Mouse (Mus musculus) heart, embryonic 15.5 days (tissue): ENCODE data around the gene Lsm2. TPM values are rescaled to one million over a fixed set of nuclear protein-coding genes. Genes with fewer than 3 reads are reported as not detected.
"Not testable (repeated sequence)": the region's sequence is repeated elsewhere in the genome, so short reads cannot be mapped to it uniquely, and the experiment has no call there.

Experiments used
- ATAC-seq: fragments of 200-750 bp; cut with Nextera tagmentation; replicated peaks from 2 replicates; pipeline ENCODE4 v1.8.0; 2017; ENCODE audit warnings: low read depth, moderate TSS enrichment; ENCODE audit not compliant: insufficient number of reproducible peaks, insufficient read depth, low FRiP score
- H3K27ac ChIP-seq: fragments of 300-500 bp; sonication (generic); 2 replicates; pipeline ENCODE4 v1.5.1; 2015; ENCODE audit warnings: mild to moderate bottlenecking, inconsistent platforms
- H3K27me3 ChIP-seq: fragments of 300-500 bp; sonication (generic); 2 replicates; pipeline ENCODE4 v1.6.1; 2015; ENCODE audit warnings: inconsistent platforms
- H3K36me3 ChIP-seq: fragments of 300-500 bp; sonication (generic); 2 replicates; pipeline ENCODE4 v1.6.1; 2015; ENCODE audit warnings: mild to moderate bottlenecking, inconsistent platforms
- H3K4me1 ChIP-seq: fragments of 300-500 bp; sonication (generic); replicated peaks from 2 replicates; pipeline ENCODE4 v1.6.1; 2015; ENCODE audit warnings: inconsistent platforms
- H3K4me2 ChIP-seq: fragments of 300-500 bp; sonication (generic); 2 replicates; pipeline ENCODE4 v1.6.1; 2015; ENCODE audit warnings: inconsistent platforms, mild to moderate bottlenecking, moderate library complexity
- H3K4me3 ChIP-seq: fragments of 300-500 bp; sonication (generic); 2 replicates; pipeline ENCODE4 v1.5.1; 2015; ENCODE audit warnings: mild to moderate bottlenecking, inconsistent platforms
- H3K9ac ChIP-seq: fragments of 300-500 bp; sonication (generic); 2 replicates; pipeline ENCODE4 v1.6.1; 2015; ENCODE audit warnings: mild to moderate bottlenecking, inconsistent platforms
- H3K9me3 ChIP-seq: fragments of 300-500 bp; sonication (generic); replicated peaks from 2 replicates; pipeline ENCODE4 v1.6.1; 2016; ENCODE audit warnings: inconsistent platforms
- WGBS: fragments of 180-500 bp; shearing (Covaris S2); methylation state at CpG from one replicate; pipeline ENCODE4 v1.1.7; 2015; ENCODE audit warnings: mixed read lengths; 5-methylcytosine and 5-hydroxymethylcytosine counted together
- polyA plus RNA-seq: library from polyadenylated mRNA; unstranded; fragments of >200 nt; fragmentation: Nextera tagmentation; extraction: Ambion mirVana; gene quantifications from 2 replicates; pipeline ENCODE4 v1.2.1, GENCODE M21; 2015

Gene Lsm2
- polyA plus RNA-seq, 1 experiment from 2014 or later, result 116 TPM

GRCm38 (mm10) chr17:34970850-34971249, 10.8 kb upstream of the Lsm2 start:
- H3K4me1 ChIP-seq, H3K9me3 ChIP-seq, H3K9ac ChIP-seq, H3K36me3 ChIP-seq, H3K4me3 ChIP-seq, H3K27ac ChIP-seq, ATAC-seq, H3K4me2 ChIP-seq: not testable (repeated sequence)
- WGBS, result 34% methylated on average over 26 of the region's 37 CpGs
- peaks cover 23% of the 10 kb centered on the region for H3K27me3 ChIP-seq

DNA sequence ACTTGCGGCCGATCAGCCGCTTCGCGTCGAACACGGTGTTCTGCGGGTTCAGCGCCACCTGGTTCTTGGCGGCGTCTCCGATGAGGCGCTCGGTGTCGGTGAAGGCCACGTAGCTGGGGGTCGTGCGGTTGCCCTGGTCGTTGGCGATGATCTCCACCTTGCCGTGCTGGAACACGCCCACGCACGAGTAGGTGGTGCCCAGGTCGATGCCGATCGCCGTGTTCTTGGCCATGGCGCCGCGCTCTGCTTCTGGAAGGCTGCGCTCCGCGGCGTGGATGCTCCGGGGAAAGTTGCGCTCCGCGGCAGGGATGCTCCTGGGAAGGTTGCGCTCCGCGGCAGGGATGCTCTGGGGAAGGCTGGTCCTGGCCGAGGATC, 10.0 kb upstream of the Lsm2 start:
- Histone ChIP-seq H3K4me3 (peak overlapping the region; percentile 54), H3K4me2 (peak overlapping the region; percentile 80), H3K27me3 (peaks cover 23% of the 10 kb centered on the region)
- not testable (repeated sequence) for H3K9me3 ChIP-seq, H3K27ac ChIP-seq, ATAC-seq, H3K4me1 ChIP-seq, H3K36me3 ChIP-seq, H3K9ac ChIP-seq
- under 1% methylated on average over 18 of the region's 43 CpGs for WGBS

- peak within 1 kb of the TSS; percentile 80 for H3K4me2 ChIP-seq
- WGBS, result under 1% methylated on average over 33 of the region's 33 CpGs
- peaks cover 23% of the 10 kb centered on the region for H3K27me3 ChIP-seq
- peak within 1 kb of the TSS; percentile 54 for H3K4me3 ChIP-seq
- ATAC-seq, result peak; percentile 92
- H3K36me3 ChIP-seq, H3K9me3 ChIP-seq, H3K4me1 ChIP-seq: not testable (repeated sequence)
- H3K9ac ChIP-seq, result peak within 1 kb of the TSS; percentile 36; the same call in 1 of the 2 replicates
- peak within 1 kb of the TSS; percentile 79 for H3K27ac ChIP-seq
Observed at GRCm38 (mm10) chr17:34972069-34972749, 9.5 kb upstream of the Lsm2 start, which contains the start of the genes Hspa1a and Hspa1l. TSS of gene Hspa1a (minus strand) at chr17:34972156. TSS of gene Hspa1l (plus strand) at chr17:34972703.

DNA sequence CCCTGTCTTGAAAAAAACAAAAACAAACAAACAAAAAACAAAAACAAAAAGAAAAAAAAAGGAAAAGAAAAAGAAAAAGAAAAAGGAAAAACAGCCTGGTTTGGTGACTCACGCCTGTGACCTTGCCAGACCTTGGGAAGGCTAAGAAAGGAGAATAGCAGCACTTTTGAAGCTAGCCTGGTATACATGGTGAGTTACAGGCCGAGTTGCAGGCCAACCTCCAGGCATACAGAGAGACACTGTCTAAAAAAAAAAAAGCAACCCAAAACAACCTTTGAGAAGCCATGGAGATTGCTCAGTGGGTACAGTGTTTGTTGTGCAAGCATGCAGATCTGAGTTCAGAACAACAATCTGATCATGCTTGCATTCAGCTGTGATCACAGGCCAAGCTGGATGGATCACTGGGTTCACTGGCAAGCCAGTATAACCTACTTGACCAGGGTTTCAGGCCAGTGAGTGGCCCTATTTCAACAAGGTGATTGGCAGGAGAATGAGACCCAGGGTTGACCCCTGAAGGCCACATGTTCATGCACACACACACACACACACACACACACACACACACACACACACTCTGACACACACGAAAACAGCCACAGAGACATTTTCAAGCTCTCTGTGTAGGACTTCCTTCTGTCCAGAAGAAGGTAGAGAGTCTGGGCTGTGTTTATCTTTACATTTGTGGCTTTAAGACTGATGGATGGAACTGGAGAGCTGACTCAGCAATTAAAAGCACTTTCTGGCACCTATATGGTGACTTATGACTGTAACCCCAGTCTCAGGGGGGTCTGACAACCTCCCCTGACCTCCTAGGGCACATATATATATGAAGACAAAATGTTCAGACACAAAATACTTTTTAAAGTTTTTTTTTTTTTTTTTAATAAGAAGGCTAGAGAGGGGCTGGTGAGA, 5.8 kb upstream of the Lsm2 start:
- no peak overlapping the region for H3K4me3 ChIP-seq
- 75% methylated on average over 3 of the region's 3 CpGs for WGBS
- no peak for ATAC-seq
- no peaks in the 10 kb centered on the region for H3K36me3 ChIP-seq
- no peaks in the 10 kb centered on the region for H3K9me3 ChIP-seq
- no peak overlapping the region for H3K27ac ChIP-seq
- no peaks in the 10 kb centered on the region for H3K27me3 ChIP-seq
- no peak overlapping the region for H3K9ac ChIP-seq
- H3K4me1 ChIP-seq, result peaks cover 9% of the 10 kb centered on the region
- no peak overlapping the region for H3K4me2 ChIP-seq

DNA sequence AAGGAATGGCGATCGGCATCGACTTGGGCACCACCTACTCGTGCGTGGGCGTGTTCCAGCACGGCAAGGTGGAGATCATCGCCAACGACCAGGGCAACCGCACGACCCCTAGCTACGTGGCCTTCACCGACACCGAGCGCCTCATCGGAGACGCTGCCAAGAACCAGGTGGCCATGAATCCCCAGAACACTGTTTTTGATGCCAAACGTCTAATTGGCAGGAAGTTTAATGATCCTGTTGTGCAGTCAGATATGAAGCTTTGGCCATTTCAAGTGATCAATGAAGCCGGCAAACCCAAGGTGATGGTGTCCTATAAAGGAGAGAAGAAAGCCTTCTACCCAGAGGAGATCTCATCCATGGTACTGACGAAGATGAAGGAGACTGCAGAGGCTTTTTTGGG, 4.7 kb upstream of the Lsm2 start:
- WGBS, result 91% methylated on average over 20 of the region's 20 CpGs
- H3K36me3 ChIP-seq, result no peaks in the 10 kb centered on the region
- H3K4me3 ChIP-seq, result no peak overlapping the region
- no peaks in the 10 kb centered on the region for H3K27me3 ChIP-seq
- H3K4me1 ChIP-seq, result peaks cover 11% of the 10 kb centered on the region
- no peak overlapping the region for H3K9ac ChIP-seq
- no peaks in the 10 kb centered on the region for H3K9me3 ChIP-seq
- H3K4me2 ChIP-seq, result no peak overlapping the region
- no peak for ATAC-seq
- H3K27ac ChIP-seq, result no peak overlapping the region

GRCm38 (mm10) chr17:34978239-34978638, 3.4 kb upstream of the Lsm2 start:
- no peaks in the 10 kb centered on the region for H3K27me3 ChIP-seq
- H3K9ac ChIP-seq, result no peak overlapping the region
- H3K9me3 ChIP-seq, result no peaks in the 10 kb centered on the region
- no peak overlapping the region for H3K4me3 ChIP-seq
- WGBS, result 81% methylated on average over 27 of the region's 27 CpGs
- no peak overlapping the region for H3K4me2 ChIP-seq
- no peak for ATAC-seq
- no peak overlapping the region for H3K27ac ChIP-seq
- no peaks in the 10 kb centered on the region for H3K36me3 ChIP-seq
- H3K4me1 ChIP-seq, result peaks cover 14% of the 10 kb centered on the region

DNA sequence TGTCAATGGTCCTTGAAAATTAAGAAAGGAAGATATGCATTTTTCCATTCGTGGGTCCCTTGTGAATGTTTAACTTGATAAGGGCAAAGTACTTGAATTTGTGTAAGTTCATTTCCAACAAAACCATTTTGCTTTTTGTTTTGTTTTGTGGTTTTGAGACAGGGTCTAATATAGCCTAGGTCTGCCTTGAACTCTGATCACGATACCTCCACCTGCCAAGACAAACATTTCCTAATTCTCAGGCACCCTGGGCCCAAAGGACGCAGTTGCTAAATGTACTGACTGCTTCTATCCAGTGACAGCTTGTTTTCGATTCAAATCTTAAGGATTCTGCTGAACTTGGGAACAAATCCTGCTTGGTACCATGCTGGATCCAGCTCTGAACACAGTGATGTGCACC, 2.0 kb upstream of the Lsm2 start:
- 87% methylated on average over 4 of the region's 4 CpGs for WGBS
- Histone ChIP-seq H3K27ac (no peak overlapping the region), H3K4me3 (no peak overlapping the region), H3K36me3 (no peaks in the 10 kb centered on the region), H3K9ac (no peak overlapping the region), H3K4me1 (peaks cover 14% of the 10 kb centered on the region), H3K27me3 (no peaks in the 10 kb centered on the region), H3K4me2 (no peak overlapping the region), H3K9me3 (no peaks in the 10 kb centered on the region)
- no peak for ATAC-seq

DNA sequence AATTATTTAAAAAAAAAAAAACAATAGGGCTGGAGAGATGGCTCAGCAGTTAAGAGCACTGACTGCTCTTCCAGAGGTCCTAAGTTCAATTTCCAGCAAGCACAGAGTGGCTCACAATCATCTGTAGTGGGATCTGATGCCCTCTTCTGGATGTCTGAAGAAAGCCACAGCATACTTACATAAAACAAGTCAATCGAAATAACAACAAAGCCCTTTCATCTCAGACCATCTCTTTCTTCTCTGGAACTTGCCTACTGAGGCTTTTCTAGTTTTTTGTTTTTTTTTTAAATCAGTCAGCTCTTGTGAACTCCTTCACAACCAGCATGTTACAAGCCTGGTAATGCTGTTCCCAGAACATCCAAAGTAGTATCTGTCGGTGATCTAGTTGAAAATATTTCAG, 1.0 kb upstream of the Lsm2 start:
- H3K27ac ChIP-seq, result peak overlapping the region; percentile 99

GRCm38 (mm10) chr17:34982328-34982727, 666 bp downstream of the Lsm2 start:
- H3K27ac ChIP-seq, result peak overlapping the region; percentile 99
- H3K4me1 ChIP-seq, result peaks cover 14% of the 10 kb centered on the region
- no peaks in the 10 kb centered on the region for H3K9me3 ChIP-seq
- peak overlapping the region; percentile 90 for H3K4me2 ChIP-seq
- peak overlapping the region; percentile 93 for H3K9ac ChIP-seq
- peaks cover 16% of the 10 kb centered on the region for H3K36me3 ChIP-seq
- ATAC-seq, result no peak
- WGBS, result 0% methylated on average over 15 of the region's 15 CpGs
- H3K4me3 ChIP-seq, result peak overlapping the region; percentile 89
- H3K27me3 ChIP-seq, result no peaks in the 10 kb centered on the region

More for the DNA sequence above, 1.0 kb upstream of the Lsm2 start:
- Histone ChIP-seq H3K9me3 (no peaks in the 10 kb centered on the region), H3K27me3 (no peaks in the 10 kb centered on the region), H3K36me3 (peaks cover 5% of the 10 kb centered on the region), H3K9ac (peak overlapping the region; percentile 93), H3K4me3 (peak overlapping the region; percentile 89), H3K4me1 (peaks cover 14% of the 10 kb centered on the region), H3K4me2 (peak overlapping the region; percentile 90)
- no peak for ATAC-seq
- 11% methylated on average over 2 of the region's 2 CpGs for WGBS

DNA sequence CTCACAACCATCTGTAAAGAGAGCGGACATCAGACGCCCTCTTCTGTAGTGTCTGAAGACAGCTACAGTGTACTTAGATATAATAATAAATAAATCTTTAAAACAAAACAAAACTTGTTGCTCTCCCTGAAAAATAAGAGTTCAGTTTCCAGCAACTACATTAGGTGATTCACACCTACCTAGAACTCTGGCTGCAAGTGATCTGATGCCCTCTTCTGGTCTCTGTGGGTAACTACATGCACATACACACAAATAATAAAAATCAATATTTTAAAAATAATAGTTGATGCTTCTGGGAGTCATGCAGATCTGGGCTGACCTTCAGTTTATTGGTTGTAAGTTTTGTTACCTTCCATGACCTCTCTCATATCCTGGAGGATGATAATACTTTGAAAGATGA, 2.6 kb downstream of the Lsm2 start:
- H3K27ac ChIP-seq, result no peak overlapping the region

GRCm38 (mm10) chr17:34994751-34995150, 13.1 kb downstream of the Lsm2 start:
- Histone ChIP-seq H3K4me1 (peaks cover 29% of the 10 kb centered on the region), H3K4me3 (no peak overlapping the region), H3K9ac (no peak overlapping the region), H3K9me3 (no peaks in the 10 kb centered on the region), H3K27ac (no peak overlapping the region), H3K4me2 (no peak overlapping the region), H3K27me3 (no peaks in the 10 kb centered on the region), H3K36me3 (0 out of 2 replicates have a peak, but pooled peaks cover 17% of the 10 kb centered on the region)
- no peak for ATAC-seq

More for the DNA sequence above, 2.6 kb downstream of the Lsm2 start:
- Histone ChIP-seq H3K4me2 (no peak overlapping the region), H3K27me3 (no peaks in the 10 kb centered on the region), H3K9ac (no peak overlapping the region), H3K9me3 (no peaks in the 10 kb centered on the region), H3K4me1 (peaks cover 14% of the 10 kb centered on the region), H3K36me3 (peaks cover 23% of the 10 kb centered on the region), H3K4me3 (no peak overlapping the region)
- no peak for ATAC-seq
- WGBS, result 81% methylated on average over 2 of the region's 2 CpGs
